Mouse (Mus musculus) left cerebral cortex, postnatal 4 days (tissue): Measurements from ENCODE around the gene Papln. TPM values are rescaled to one million over a fixed set of nuclear protein-coding genes. Genes with fewer than 3 reads are reported as not detected.

ENCODE experiments used
- DNase-seq: peaks from one replicate; pipeline ENCODE4 v3.0.0-alpha.2; 2022
- intact Hi-C: fragments of 180-260 bp; cut with DNase I; formaldehyde crosslinking; loops from one replicate; pipeline ENCODE4 v1.15.1; 2025
- total RNA-seq, 2 experiments: library from RNA; stranded (reverse); gene quantifications; 2 replicates each; pipeline ENCODE4 v1.2.3; 2021

The Papln gene
- 10 to 100 TPM in 1 of 2 experiments, 1 to 10 TPM in 1; 9.5 to 10.5 TPM for total RNA-seq

GRCm38 (mm10) chr12:83763311-83764043, at the start of gene Papln:
Gene Papln, plus strand, starts transcription at chr12:83763634.
- DNase-seq, result no peak
- intact Hi-C loops, result no loop called here

DNA sequence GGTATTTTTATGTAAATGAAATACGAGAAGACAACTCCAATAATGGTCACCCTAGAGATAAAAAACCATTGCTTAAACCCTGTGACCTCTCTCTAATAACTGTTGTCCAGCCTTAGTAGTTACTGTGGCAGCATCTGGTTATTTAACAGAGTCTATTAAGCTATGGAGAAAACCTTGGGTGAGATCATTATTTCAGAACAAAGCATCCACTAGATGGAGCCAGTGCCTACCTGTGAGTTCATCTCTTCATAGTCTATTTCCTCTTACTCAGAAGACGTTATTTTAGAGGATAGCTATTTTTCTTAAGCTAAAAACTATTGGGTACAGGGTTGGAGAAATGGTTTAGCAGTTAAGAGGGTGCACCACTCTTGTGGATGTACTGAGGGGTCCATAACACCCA, 49.7 kb upstream of the Papln start:
- DNase-seq, result no peak
- intact Hi-C loops, result no loop called here

DNA sequence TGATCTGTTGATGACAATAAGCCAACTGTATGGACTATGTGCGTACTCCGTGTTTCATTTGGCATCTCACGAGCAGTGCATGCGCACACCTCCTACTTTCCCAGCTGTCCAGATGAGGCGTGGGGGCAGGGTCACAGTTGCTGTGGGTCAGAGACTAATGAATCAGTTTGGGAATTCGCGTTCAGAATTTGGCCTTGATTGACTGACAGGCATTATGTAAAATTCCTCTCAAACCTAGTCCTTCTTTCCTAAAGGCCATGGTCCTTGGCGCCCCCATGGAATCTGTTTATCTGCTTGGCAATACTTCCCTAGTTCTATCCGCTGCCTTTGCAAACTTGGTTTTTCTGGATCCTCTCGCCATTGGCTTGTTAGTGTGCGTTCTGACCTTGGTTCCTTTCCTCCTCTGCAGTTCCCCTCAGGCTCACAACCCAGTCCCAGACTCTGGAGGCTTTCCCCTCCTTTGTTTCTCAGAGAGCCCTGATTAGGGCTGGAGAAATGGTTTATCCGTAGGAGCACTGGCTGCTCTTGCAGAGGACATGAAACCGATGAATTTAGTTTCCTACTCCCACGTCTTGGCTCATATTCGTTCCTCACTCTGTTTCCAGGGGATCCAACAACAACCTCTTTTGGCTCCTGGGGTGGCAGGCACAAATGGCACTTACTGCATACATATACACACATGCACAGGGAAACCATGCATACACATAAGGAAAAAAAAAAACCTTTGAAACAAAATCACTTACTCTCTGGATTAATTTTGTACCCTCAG, 46.8 kb upstream of the Papln start:
- intact Hi-C loops, result no loop called here
- no peak for DNase-seq

DNA sequence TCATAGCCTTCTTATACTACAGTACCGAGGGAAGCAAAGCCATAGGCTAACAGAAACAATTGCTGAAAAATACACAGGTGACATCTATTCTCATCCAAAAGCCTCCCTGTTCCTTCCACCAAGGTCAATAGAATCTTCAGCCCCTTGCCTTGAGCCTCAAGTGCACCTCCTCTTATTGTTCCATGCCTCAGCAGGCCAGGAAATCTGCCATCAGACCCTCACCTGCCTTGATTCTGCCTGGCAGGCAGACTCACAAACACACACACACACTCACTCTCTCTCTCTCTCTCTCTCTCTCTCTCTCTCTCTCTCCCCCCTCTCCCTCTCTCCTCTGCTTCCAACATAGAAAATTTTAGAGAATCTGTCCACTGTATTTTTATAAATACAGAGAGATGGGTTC, 44.0 kb upstream of the Papln start:
- DNase-seq, result no peak
- intact Hi-C loops, result no loop called here

DNA sequence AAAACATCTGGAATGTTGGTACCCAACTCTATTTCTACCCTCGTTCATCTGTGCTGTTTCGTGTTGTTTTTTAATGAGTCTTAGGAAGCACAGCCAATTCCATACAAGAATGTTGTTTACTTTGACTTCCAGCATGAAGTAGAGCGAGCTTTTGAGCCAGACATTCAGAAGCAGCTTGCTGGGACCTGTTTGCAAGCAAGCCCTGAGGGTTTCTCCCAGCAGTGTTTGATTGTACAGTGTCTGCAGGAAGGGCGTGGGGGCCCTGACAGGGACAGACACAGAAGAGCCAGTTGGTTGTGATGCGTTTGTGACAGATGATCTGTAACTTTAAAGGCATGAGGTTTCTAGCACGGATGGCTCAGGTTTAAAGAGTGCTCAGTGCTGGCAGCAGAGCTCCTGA, 42.2 kb upstream of the Papln start:
- DNase-seq, result no peak
- intact Hi-C loops, result no loop called here

DNA sequence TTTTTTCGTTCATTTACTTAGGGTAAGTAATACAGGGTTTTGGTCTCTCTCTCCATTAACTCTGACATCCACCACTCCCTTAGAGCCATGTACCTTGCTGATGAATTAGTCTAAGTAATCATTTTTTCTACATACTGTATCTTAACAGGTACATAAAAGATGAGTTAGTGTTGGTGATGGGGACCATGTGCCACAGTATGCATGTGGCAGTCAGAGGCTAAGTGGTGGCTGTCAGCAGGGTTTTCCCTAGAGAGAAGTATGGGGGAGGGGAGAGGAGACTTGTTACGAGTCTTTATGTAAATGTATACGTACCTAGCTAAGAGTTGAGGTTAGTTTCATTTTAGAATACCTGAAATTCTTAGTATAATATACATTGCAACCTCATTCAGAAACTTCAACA, 40.4 kb upstream of the Papln start:
- intact Hi-C loops, result no loop called here
- no peak for DNase-seq

DNA sequence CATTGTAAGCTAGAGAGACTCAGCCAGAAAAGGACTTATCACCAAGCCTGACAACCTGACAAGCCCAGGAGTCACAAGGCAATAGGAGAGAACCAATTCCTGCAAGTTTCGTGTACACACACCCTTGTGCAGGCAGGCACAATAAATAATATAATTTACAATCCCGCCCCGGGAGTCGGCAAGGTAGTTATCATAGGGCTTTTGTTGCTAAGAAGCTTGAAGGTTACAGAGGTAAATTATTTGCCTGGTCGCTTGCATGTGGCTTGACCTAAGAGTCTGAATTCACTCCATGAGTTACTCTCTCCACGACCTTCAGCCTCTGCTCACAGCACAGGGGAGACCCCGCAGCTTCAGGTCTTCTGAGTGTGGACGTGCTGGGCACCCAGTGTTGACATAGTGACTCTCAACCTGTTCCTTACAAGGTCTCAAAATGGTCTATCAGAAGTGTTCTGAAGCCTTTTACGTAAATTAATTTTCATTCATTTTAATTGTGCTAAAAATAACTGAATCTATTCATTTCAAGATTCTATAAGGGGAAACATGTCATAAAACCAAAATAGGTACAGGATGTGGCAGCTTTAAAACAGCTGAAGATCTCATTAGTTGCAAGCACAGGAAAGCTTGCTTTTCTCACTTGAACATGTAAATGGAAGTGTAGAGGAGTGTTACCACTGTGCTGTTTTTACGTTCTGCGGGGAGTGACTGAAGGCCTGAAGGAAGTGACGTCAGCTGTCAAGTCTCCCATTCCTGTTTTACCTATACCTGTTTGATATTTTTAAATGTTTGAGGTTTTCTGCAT, 36.7 kb upstream of the Papln start:
- no peak for DNase-seq
- intact Hi-C loops, result no loop called here

DNA sequence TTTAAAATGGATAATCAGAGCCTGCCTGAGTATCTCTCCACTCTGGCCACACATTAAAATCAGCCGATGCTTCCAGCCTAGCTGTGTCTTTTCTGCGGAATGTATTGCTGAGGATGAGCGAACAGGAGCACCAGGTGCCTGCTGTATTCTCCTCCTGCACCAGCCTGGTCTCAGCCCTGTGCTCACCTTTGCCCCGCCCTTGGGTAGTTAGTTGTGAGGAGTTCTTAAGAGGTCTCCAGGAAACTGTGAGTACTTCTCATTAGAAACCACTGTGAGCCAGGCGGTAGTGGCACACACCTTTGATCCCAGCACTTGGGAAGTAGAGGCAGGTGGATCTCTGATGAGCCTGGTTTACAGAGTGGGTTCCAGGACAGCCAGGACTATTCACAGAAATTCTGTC, 31.2 kb upstream of the Papln start:
- intact Hi-C loops, result no loop called here
- no peak for DNase-seq

DNA sequence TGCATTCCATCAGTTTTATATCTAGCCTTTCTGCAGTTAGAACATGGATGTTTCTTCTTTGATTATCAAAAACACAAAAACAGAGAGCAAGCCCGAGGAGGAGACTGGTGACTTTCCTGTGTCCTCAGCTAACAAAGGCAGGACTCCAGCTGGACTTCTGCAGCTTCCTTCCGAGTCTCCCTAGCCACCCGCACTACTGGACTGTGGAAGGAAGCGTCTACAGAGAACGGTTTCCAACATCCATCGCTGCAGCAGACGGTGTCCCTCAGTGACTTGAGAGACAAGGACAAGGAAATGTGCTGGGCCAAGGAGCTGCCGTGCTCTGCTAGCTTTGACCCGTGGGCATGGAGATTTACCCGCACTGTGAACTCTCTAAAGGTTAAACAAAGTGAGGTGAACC, 29.4 kb upstream of the Papln start:
- no peak for DNase-seq
- intact Hi-C loops, result no loop called here

DNA sequence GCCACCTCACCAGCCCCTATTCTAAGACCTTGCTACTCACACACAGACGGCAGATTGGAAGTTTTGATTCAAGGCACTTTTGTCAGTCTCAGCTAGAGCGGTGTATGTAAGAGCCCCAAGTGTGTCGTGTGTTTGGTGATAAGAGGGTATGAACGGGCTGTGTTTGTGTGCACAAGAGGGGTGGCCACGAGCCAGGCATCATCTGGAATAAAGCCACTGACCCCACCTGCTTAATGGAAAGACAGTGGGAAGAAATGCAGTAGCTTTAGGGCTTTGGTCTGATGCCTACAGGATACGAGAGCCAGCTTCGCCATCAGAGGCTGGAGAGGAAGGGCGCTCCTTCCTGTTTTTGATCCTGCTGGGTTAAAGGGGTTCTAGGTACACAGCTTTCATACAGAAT, 27.2 kb upstream of the Papln start:
- intact Hi-C loops, result no loop called here

GRCm38 (mm10) chr12:83738651-83739050, 24.8 kb upstream of the Papln start:
- intact Hi-C loops, result no loop called here
- DNase-seq, result no peak

More for the DNA sequence above, 27.2 kb upstream of the Papln start:
- DNase-seq, result peak; percentile 50

DNA sequence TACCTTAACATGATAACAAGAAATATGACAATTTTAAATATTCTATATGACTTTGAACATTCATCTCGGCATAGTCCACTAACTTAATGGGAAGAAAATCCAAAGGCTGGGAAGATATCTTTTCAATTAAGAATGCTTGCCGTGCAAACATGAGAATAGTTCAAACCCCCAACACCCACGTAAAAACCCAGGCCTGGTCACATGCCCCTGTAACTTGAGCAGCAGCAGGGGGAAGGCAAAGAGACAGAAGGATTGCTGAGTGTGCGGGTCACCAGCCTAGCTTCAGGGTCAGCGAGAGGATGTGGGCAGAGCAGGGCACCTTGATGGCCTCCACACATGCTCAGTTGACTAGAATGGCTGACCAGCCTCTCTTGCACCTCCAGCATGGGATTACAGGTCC, 21.7 kb upstream of the Papln start:
- DNase-seq, result no peak
- intact Hi-C loops, result no loop called here

DNA sequence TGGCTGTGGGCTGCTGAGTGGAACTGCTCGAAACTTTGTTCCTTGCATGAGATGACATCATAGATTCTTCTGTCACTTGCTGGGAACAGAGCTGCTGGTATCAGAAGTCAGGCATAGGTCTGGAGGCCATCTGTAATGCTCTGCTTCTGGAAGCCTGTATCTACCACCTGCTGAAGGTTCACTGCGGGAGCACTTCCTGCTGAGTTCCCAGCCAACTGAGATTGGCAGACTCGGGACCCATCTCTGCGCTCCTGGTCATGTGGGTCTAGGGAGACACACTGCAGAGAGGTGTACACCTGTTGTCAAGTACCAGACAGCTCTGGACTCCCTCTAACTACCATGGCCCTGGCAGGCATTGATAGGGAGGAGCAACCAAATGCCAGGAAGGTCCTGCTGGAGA, 20.6 kb upstream of the Papln start:
- DNase-seq, result no peak
- intact Hi-C loops, result no loop called here

DNA sequence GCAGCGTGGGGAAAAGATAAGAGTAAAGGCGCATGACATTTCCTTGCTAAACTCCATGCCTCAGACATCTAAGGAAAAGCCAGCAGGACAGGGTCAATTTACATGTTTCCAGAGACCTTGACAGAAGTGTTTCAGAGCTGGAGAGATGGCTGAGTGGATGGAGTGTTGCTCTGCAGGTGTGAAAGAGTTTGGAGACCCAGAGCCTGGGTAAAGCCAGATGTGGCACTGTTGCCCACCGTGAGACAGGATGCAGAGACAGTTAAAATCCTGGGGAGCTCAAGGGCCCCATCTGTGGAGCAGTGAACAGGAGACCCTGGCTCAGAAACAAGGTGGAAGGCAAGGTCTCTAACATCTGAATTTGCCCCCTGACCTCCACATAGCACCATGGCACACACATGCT, 19.7 kb upstream of the Papln start:
- intact Hi-C loops, result no loop called here
- DNase-seq, result no peak

DNA sequence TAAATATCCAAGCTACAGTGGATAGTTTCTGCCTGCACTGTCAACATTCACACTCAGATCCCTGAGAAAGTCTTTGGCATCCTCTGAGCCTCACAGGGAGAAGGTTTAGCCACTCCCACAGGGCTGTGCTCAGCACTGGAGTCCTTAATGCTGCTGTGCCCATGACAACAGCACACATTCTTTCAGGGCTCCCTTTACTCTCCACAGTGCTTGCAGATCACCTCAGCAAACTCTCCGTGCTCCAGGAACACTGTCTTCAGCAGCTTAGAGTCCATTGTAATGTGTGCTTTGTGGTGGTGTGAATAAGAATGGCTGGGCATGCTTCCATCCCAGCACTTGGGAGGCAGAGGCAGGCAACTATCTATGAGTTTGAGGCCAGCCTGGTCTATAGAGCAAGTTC, 14.2 kb upstream of the Papln start:
- intact Hi-C loops, result no loop called here
- DNase-seq, result no peak

DNA sequence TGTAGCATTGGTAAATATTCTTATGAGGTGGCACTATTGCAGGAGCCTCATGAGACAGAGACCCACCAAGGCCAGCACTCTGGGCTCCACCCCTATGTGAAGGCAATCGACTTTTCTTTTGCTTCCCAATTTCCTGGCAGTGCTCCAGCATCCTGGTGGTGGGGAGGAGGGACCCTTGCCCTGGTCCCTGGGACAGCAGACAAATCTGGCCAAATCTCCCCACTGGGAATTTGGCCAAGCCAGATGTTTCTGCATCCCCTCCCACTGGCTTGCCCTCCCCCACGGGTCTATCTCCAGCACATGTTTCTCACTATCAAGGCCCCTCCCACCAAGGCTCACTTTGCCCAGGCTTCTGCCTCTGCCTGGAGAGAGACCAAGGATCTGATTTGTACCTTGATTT, 10.9 kb upstream of the Papln start:
- DNase-seq, result peak; percentile 43
- intact Hi-C loops, result no loop called here

- intact Hi-C loops, result no loop called here
- no peak for DNase-seq
These were observed 4.7 kb upstream of the Papln start for GRCm38 (mm10) chr12:83758735-83759134.

DNA sequence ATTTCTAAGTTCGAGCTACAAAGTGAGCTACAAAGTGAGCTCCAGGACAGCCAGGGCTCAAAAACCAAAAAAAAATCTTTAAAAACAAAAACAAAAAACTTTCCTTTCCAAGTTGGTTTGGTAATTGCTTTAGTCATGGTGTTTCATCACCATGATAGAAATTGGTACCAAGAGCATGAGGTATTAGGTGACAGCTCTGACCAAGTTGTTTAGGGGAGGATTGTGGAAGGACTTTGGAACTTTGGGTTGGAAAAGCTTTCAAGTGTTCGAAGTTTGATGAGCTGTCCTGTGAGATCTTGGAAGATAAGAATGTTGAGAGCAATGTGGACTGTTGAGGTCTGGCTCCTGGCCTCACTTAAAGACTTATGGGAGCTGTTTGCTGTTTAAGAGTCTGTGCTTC, 3.2 kb upstream of the Papln start:
- intact Hi-C loops, result no loop called here
- no peak for DNase-seq

DNA sequence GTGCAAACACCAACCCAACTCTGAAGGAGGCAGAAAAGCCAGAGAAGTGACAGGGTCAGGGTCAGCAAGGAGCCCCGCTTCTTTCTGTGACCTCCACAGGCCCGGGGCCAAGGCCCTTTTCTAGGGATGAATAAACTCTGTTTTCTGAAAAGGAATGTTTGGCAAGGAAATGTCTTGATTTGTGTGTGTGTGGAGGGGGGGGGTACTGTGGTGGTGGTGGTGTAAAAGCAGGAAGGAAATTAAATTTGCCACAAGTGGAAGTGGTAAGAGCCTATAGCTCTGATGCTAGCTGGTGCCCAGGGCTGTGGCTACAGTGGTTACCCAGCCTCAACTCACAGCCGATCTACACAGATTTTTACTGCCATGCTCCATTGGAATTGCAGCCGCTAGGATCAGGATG, 728 bp upstream of the Papln start:
- intact Hi-C loops, result no loop called here
- DNase-seq, result no peak

DNA sequence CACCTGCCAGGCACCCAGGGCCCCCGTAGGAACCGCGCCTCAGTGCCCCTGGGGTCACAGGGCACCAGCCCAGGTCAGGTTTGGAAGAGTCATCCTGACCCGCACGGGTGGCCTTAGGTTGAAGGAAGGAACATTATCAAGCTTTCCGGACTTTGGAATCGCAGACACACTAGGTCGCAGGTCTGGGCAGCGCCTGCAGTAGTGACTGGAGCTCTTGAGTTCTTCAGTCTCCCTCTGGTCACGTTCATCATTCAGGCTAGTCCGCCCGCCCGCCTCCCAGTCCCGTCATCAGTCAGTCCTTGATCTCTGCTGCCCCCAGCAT, 571 bp downstream of the Papln start:
- no peak for DNase-seq

DNA sequence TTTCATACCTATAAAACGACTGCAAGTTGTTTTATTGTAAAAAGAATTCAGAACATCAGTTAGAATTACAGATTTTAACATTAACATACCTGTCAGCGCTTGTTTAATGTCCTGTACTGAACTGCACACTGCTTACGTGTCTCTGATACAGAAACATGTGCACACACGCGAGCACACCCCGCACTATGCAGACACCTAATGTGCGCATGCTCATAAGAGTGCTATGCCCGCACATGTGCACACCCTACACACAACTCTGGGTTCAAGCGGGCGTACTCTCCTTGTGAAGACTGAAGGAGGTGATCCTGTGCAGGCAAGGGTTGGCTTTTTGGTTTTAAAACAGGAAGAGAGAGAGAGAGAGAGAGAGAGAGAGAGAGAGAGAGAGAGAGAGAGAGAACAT, 1.1 kb downstream of the Papln start:
- DNase-seq, result no peak

More for the DNA sequence above, 571 bp downstream of the Papln start:
- intact Hi-C loops, result no loop called here

More for the DNA sequence above, 1.1 kb downstream of the Papln start:
- intact Hi-C loops, result no loop called here
